Mouse (Mus musculus) limb, embryonic 10.5 days (tissue): ENCODE data around the gene Fgfr2. TPM values are rescaled to one million over a fixed set of nuclear protein-coding genes. Genes with fewer than 3 reads are reported as not detected.
"Not testable (repeated sequence)": the region's sequence is repeated elsewhere in the genome, so short reads cannot be mapped to it uniquely, and the experiment has no call there.

ENCODE experiments used
- DNase-seq: peaks from one replicate; pipeline ENCODE4 v3.0.0-alpha.2; 2017; ENCODE audit warnings: low spot score
- H3K27ac ChIP-seq: fragments of 300-500 bp; sonication (generic); 2 replicates; pipeline ENCODE4 v1.5.1; 2016; ENCODE audit warnings: mild to moderate bottlenecking
- H3K27me3 ChIP-seq: fragments of 300-500 bp; sonication (generic); 2 replicates; pipeline ENCODE4 v1.6.1; 2016; ENCODE audit warnings: low read depth, mild to moderate bottlenecking; ENCODE audit not compliant: poor library complexity, severe bottlenecking
- H3K36me3 ChIP-seq: fragments of 300-500 bp; sonication (generic); 2 replicates; pipeline ENCODE4 v1.6.1; 2016; ENCODE audit warnings: mild to moderate bottlenecking, moderate library complexity
- H3K4me1 ChIP-seq: fragments of 300-500 bp; sonication (generic); 2 replicates; pipeline ENCODE4 v1.6.1; 2016
- H3K4me3 ChIP-seq: fragments of 300-500 bp; sonication (generic); 2 replicates; pipeline ENCODE4 v1.5.1; 2016; ENCODE audit warnings: mild to moderate bottlenecking, moderate library complexity
- H3K9me3 ChIP-seq: fragments of 300-500 bp; sonication (generic); replicated peaks from 2 replicates; pipeline ENCODE4 v1.6.1; 2016; ENCODE audit warnings: mild to moderate bottlenecking
- WGBS: fragments of 180-500 bp; shearing (Covaris S2); methylation state at CpG from one replicate; pipeline ENCODE4 v1.1.7; 2016; 5-methylcytosine and 5-hydroxymethylcytosine counted together
- polyA plus RNA-seq: library from polyadenylated mRNA; unstranded; fragments of >200 nt; fragmentation: Nextera tagmentation; extraction: Ambion mirVana; gene quantifications from 2 replicates; pipeline ENCODE4 v1.2.1, GENCODE M21; 2016

Fgfr2 gene
- polyA plus RNA-seq, 1 experiment from 2014 or later = 64.4 TPM

- not testable (repeated sequence) for H3K9me3 ChIP-seq, H3K27ac ChIP-seq, H3K4me3 ChIP-seq, DNase-seq, H3K36me3 ChIP-seq, H3K27me3 ChIP-seq, H3K4me1 ChIP-seq
These were observed 1706.4 kb downstream of the Fgfr2 start for GRCm38 (mm10) chr7:131416742-131417141.

GRCm38 (mm10) chr7:131411941-131412270, 1711.2 kb downstream of the Fgfr2 start:
- H3K27ac ChIP-seq = no peak overlapping the region
- DNase-seq = no peak
- peaks cover 7% of the 10 kb centered on the region; the same call in 1 of the 2 replicates for H3K36me3 ChIP-seq
- no peaks in the 10 kb centered on the region for H3K9me3 ChIP-seq
- 59% methylated on average over 2 of the region's 2 CpGs for WGBS
- peak overlapping the region; percentile 90; the same call in 1 of the 2 replicates for H3K4me3 ChIP-seq
- peaks cover 21% of the 10 kb centered on the region for H3K4me1 ChIP-seq
- H3K27me3 ChIP-seq = no peaks in the 10 kb centered on the region

GRCm38 (mm10) chr7:131411221-131411940, 1711.8 kb downstream of the Fgfr2 start:
- Histone ChIP-seq H3K27me3 (no peaks in the 10 kb centered on the region), H3K27ac (no peak overlapping the region), H3K4me3 (peak overlapping the region; percentile 90), H3K4me1 (peaks cover 21% of the 10 kb centered on the region), H3K36me3 (peaks cover 12% of the 10 kb centered on the region), H3K9me3 (no peaks in the 10 kb centered on the region)
- no peak for DNase-seq
- WGBS = 44% methylated on average over 10 of the region's 10 CpGs

- H3K4me1 ChIP-seq = peaks cover 21% of the 10 kb centered on the region
- H3K27me3 ChIP-seq = no peaks in the 10 kb centered on the region
- H3K9me3 ChIP-seq = no peaks in the 10 kb centered on the region
- WGBS = under 1% methylated on average over 42 of the region's 42 CpGs
- peak within 1 kb of the TSS; percentile 93 for H3K27ac ChIP-seq
- peaks cover 16% of the 10 kb centered on the region for H3K36me3 ChIP-seq
- peak; percentile 97 for DNase-seq
- peak within 1 kb of the TSS; percentile 90 for H3K4me3 ChIP-seq
These were observed 1712.6 kb downstream of the Fgfr2 start, which contains the start of the genes Ikzf5 and Acadsb for GRCm38 (mm10) chr7:131410416-131411058. Ikzf5 (minus strand) TSS chr7:131410521. Acadsb (plus strand) TSS chr7:131410601.

- DNase-seq = no peak
- Histone ChIP-seq H3K36me3 (peaks cover 16% of the 10 kb centered on the region), H3K9me3 (no peaks in the 10 kb centered on the region), H3K27ac (peak overlapping the region; percentile 93), H3K4me3 (peak overlapping the region; percentile 90), H3K4me1 (peaks cover 21% of the 10 kb centered on the region), H3K27me3 (no peaks in the 10 kb centered on the region)
- WGBS = under 1% methylated on average over 38 of the region's 38 CpGs
These were observed 1713.2 kb downstream of the Fgfr2 start for GRCm38 (mm10) chr7:131409988-131410385.

GRCm38 (mm10) chr7:131409321-131409987, 1713.7 kb downstream of the Fgfr2 start:
- Histone ChIP-seq H3K9me3 (no peaks in the 10 kb centered on the region), H3K36me3 (peaks cover 16% of the 10 kb centered on the region), H3K4me1 (peaks cover 21% of the 10 kb centered on the region), H3K27ac (peak overlapping the region; percentile 93), H3K27me3 (no peaks in the 10 kb centered on the region), H3K4me3 (peak overlapping the region; percentile 90)
- 8% methylated on average over 16 of the region's 16 CpGs for WGBS
- peak; percentile 58 for DNase-seq

GRCm38 (mm10) chr7:131391761-131392160, 1731.4 kb downstream of the Fgfr2 start:
- peaks cover 71% of the 10 kb centered on the region for H3K36me3 ChIP-seq

GRCm38 (mm10) chr7:131371880-131372651, 1751.1 kb downstream of the Fgfr2 start:
- WGBS = 76% methylated on average over 9 of the region's 9 CpGs
- Histone ChIP-seq H3K36me3 (peaks cover 8% of the 10 kb centered on the region), H3K27ac (no peak overlapping the region), H3K9me3 (no peaks in the 10 kb centered on the region), H3K4me3 (peak overlapping the region; percentile 85), H3K4me1 (peaks cover 16% of the 10 kb centered on the region), H3K27me3 (no peaks in the 10 kb centered on the region)
- DNase-seq = no peak

More at GRCm38 (mm10) chr7:131391761-131392160, 1731.4 kb downstream of the Fgfr2 start:
- not testable (repeated sequence) for H3K9me3 ChIP-seq, DNase-seq, H3K27me3 ChIP-seq, H3K4me1 ChIP-seq, H3K4me3 ChIP-seq, H3K27ac ChIP-seq
- WGBS = 93% methylated on average over 7 of the region's 7 CpGs

- no peak for DNase-seq
- Histone ChIP-seq H3K9me3 (no peaks in the 10 kb centered on the region), H3K36me3 (peaks cover 8% of the 10 kb centered on the region), H3K27ac (peak overlapping the region; percentile 98), H3K4me1 (peaks cover 16% of the 10 kb centered on the region), H3K27me3 (no peaks in the 10 kb centered on the region), H3K4me3 (peak overlapping the region; percentile 85)
- 12% methylated on average over 9 of the region's 9 CpGs for WGBS
These were observed 1751.7 kb downstream of the Fgfr2 start for GRCm38 (mm10) chr7:131371470-131371860.

GRCm38 (mm10) chr7:131370648-131371469, 1752.3 kb downstream of the Fgfr2 start, which contains the start of gene Pstk:
Pstk (plus strand) TSS chr7:131371141.
- peak within 1 kb of the TSS; percentile 85 for H3K4me3 ChIP-seq
- peak; percentile 95 for DNase-seq

GRCm38 (mm10) chr7:131364131-131364530, 1759.0 kb downstream of the Fgfr2 start:
- Histone ChIP-seq H3K9me3 (no peaks in the 10 kb centered on the region), H3K4me1 (peaks cover 17% of the 10 kb centered on the region), H3K4me3 (no peak overlapping the region), H3K36me3 (peaks cover 20% of the 10 kb centered on the region), H3K27me3 (no peaks in the 10 kb centered on the region), H3K27ac (no peak overlapping the region)
- WGBS = 93% methylated on average over 8 of the region's 8 CpGs
- no peak for DNase-seq

More at GRCm38 (mm10) chr7:131370648-131371469, 1752.3 kb downstream of the Fgfr2 start, which contains the start of gene Pstk:
- peaks cover 8% of the 10 kb centered on the region for H3K36me3 ChIP-seq
- H3K27ac ChIP-seq = peak within 1 kb of the TSS; percentile 98
- H3K4me1 ChIP-seq = peaks cover 16% of the 10 kb centered on the region
- H3K9me3 ChIP-seq = no peaks in the 10 kb centered on the region
- H3K27me3 ChIP-seq = no peaks in the 10 kb centered on the region
- 5% methylated on average over 47 of the region's 47 CpGs for WGBS
